Mouse (Mus musculus): Measurements from ENCODE around the gene Ass1.
A peak's percentile ranks its signal among the peaks of the same experiment; 100 is the strongest.
"Not testable (repeated sequence)": the region's sequence is repeated elsewhere in the genome, so short reads cannot be mapped to it uniquely, and the experiment has no call there.

The Ass1 gene

GRCm38 (mm10) chr2:31537054-31537453 lies 67.0 kb downstream of the Ass1 start:
- DNase-seq (ENCODE audit: low spot score) = peak; percentile 41

- DNase-seq (ENCODE audit: low spot score) = no peak
These were observed 68.7 kb downstream of the Ass1 start for GRCm38 (mm10) chr2:31538745-31539144.

- no peak for DNase-seq (ENCODE audit: low spot score)
These were observed 71.6 kb downstream of the Ass1 start for GRCm38 (mm10) chr2:31541581-31541980.

- no peak for DNase-seq (ENCODE audit: low spot score)
These were observed 77.7 kb downstream of the Ass1 start for GRCm38 (mm10) chr2:31547726-31548125.

GRCm38 (mm10) chr2:31550503-31550902 lies 80.5 kb downstream of the Ass1 start:
- no peak for DNase-seq (ENCODE audit: low spot score)

GRCm38 (mm10) chr2:31551351-31551750 lies 81.3 kb downstream of the Ass1 start:
- not testable (repeated sequence) for DNase-seq (ENCODE audit: low spot score)

- DNase-seq (ENCODE audit: low spot score) = no peak
These were observed 82.0 kb downstream of the Ass1 start for GRCm38 (mm10) chr2:31551971-31552370.

- DNase-seq (ENCODE audit: low spot score) = no peak
These were observed 84.6 kb downstream of the Ass1 start for GRCm38 (mm10) chr2:31554619-31555018.
